Mouse (Mus musculus) induced T-regulatory cell, adult 2 months (primary cell): Measurements from ENCODE around the gene Cldn3.

Experiments
- DNase-seq: peaks from one replicate; pipeline ENCODE4 v3.0.0-alpha.2; 2012; ENCODE audit warnings: low read depth

Gene Cldn3

GRCm38 (mm10) chr5:135035608-135036359, 49.8 kb downstream of the Cldn3 start:
- DNase-seq: no peak
